Mouse (Mus musculus): Measurements from ENCODE around the gene F7. TPM values are rescaled to one million over a fixed set of nuclear protein-coding genes. Genes with fewer than 3 reads are reported as not detected.
A peak's percentile ranks its signal among the peaks of the same experiment; 100 is the strongest.

The F7 gene
- polyA plus RNA-seq (2015; fragmentation: Nextera tagmentation; extraction: Ambion mirVana) = 10.9 and 11.0 TPM in 2 replicates

- Histone ChIP-seq H3K9me3 (replicated peaks; ENCODE audit: control insufficient read depth, low read length) (no peaks in the 10 kb centered on the region), H3K27me3 (ENCODE audit: control insufficient read depth, insufficient read depth, low read depth, low read length) (no peaks in the 10 kb centered on the region), H3K4me1 (ENCODE audit: control insufficient read depth, low read depth, low read length) (no peaks in the 10 kb centered on the region; the same call in 1 of the 2 replicates), H3K27ac (ENCODE audit: low read length) (no peak within 1 kb of the TSS), H3K9ac (ENCODE audit: low read depth, low read length) (no peak within 1 kb of the TSS), H3K4me3 (ENCODE audit: low read depth, low read length) (no peak within 1 kb of the TSS), H3K4me2 (ENCODE audit: low read depth, low read length) (no peak within 1 kb of the TSS), H3K36me3 (ENCODE audit: control insufficient read depth, insufficient read depth) (no peaks in the 10 kb centered on the region)
- WGBS (ENCODE audit: insufficient replicate concordance) = 48% methylated on average over 10 of the region's 10 CpGs
- peak; percentile 77 for ATAC-seq (ENCODE audit: low read depth)
Observed at GRCm38 (mm10) chr8:13025487-13026224, at the start of gene F7. F7 (plus strand) TSS chr8:13026034.

- no peak overlapping the region for H3K27ac ChIP-seq (ENCODE audit: low read length)
- no peak overlapping the region for H3K4me2 ChIP-seq (ENCODE audit: low read depth, low read length)
- H3K27me3 ChIP-seq (ENCODE audit: control insufficient read depth, insufficient read depth, low read depth, low read length) = no peaks in the 10 kb centered on the region
- no peaks in the 10 kb centered on the region for H3K36me3 ChIP-seq (ENCODE audit: control insufficient read depth, insufficient read depth)
- H3K9me3 ChIP-seq (replicated peaks; ENCODE audit: control insufficient read depth, low read length) = no peaks in the 10 kb centered on the region
- no peaks in the 10 kb centered on the region for H3K4me1 ChIP-seq (ENCODE audit: control insufficient read depth, low read depth, low read length)
- H3K9ac ChIP-seq (ENCODE audit: low read depth, low read length) = no peak overlapping the region
- WGBS (ENCODE audit: insufficient replicate concordance) = 37% methylated on average over 11 of the region's 11 CpGs
- no peak for ATAC-seq (ENCODE audit: low read depth)
- H3K4me3 ChIP-seq (ENCODE audit: low read depth, low read length) = no peak overlapping the region
Observed at GRCm38 (mm10) chr8:12976290-12976689, 49.5 kb upstream of the F7 start.

GRCm38 (mm10) chr8:12976723-12977122 is 49.1 kb upstream of the F7 start:
- no peak overlapping the region for H3K4me3 ChIP-seq (ENCODE audit: low read depth, low read length)
- H3K27me3 ChIP-seq (ENCODE audit: control insufficient read depth, insufficient read depth, low read depth, low read length) = no peaks in the 10 kb centered on the region
- no peaks in the 10 kb centered on the region for H3K4me1 ChIP-seq (ENCODE audit: control insufficient read depth, low read depth, low read length)
- H3K4me2 ChIP-seq (ENCODE audit: low read depth, low read length) = no peak overlapping the region
- H3K9me3 ChIP-seq (replicated peaks; ENCODE audit: control insufficient read depth, low read length) = no peaks in the 10 kb centered on the region
- ATAC-seq (ENCODE audit: low read depth) = no peak
- WGBS (ENCODE audit: insufficient replicate concordance) = 22% methylated on average over 5 of the region's 5 CpGs
- no peaks in the 10 kb centered on the region for H3K36me3 ChIP-seq (ENCODE audit: control insufficient read depth, insufficient read depth)
- H3K9ac ChIP-seq (ENCODE audit: low read depth, low read length) = no peak overlapping the region
- H3K27ac ChIP-seq (ENCODE audit: low read length) = no peak overlapping the region

GRCm38 (mm10) chr8:12977325-12977724 is 48.5 kb upstream of the F7 start:
- Histone ChIP-seq H3K4me3 (ENCODE audit: low read depth, low read length) (no peak overlapping the region), H3K9ac (ENCODE audit: low read depth, low read length) (no peak overlapping the region), H3K27ac (ENCODE audit: low read length) (no peak overlapping the region), H3K36me3 (ENCODE audit: control insufficient read depth, insufficient read depth) (no peaks in the 10 kb centered on the region), H3K27me3 (ENCODE audit: control insufficient read depth, insufficient read depth, low read depth, low read length) (no peaks in the 10 kb centered on the region), H3K9me3 (replicated peaks; ENCODE audit: control insufficient read depth, low read length) (no peaks in the 10 kb centered on the region), H3K4me1 (ENCODE audit: control insufficient read depth, low read depth, low read length) (no peaks in the 10 kb centered on the region), H3K4me2 (ENCODE audit: low read depth, low read length) (no peak overlapping the region)
- WGBS (ENCODE audit: insufficient replicate concordance) = 23% methylated on average over 12 of the region's 12 CpGs
- ATAC-seq (ENCODE audit: low read depth) = no peak

DNA sequence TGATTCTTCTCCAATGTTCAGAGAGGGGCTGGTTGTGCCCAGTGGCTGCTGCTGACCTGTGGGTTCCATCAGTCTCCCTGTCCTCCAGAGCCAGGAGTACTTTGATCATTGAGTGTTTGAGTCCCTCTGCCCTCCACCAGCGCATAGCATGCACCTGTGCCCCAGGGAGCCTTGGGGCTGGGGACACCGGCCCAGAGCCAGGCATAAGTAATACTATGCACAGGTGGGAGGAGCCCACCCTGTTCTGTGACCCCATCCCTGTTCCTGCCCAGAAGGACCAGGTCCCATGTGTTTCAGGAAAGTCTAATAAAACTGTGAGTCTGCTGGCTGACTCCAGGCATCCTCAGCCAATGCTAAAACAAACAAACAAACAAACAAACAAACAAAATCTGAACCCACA is 47.5 kb upstream of the F7 start:
- Histone ChIP-seq H3K4me2 (ENCODE audit: low read depth, low read length) (no peak overlapping the region), H3K36me3 (ENCODE audit: control insufficient read depth, insufficient read depth) (no peaks in the 10 kb centered on the region), H3K4me3 (ENCODE audit: low read depth, low read length) (no peak overlapping the region), H3K4me1 (ENCODE audit: control insufficient read depth, low read depth, low read length) (no peaks in the 10 kb centered on the region), H3K9ac (ENCODE audit: low read depth, low read length) (no peak overlapping the region), H3K27me3 (ENCODE audit: control insufficient read depth, insufficient read depth, low read depth, low read length) (no peaks in the 10 kb centered on the region), H3K9me3 (replicated peaks; ENCODE audit: control insufficient read depth, low read length) (no peaks in the 10 kb centered on the region), H3K27ac (ENCODE audit: low read length) (no peak overlapping the region)
- 49% methylated on average over 2 of the region's 2 CpGs for WGBS (ENCODE audit: insufficient replicate concordance)
- ATAC-seq (ENCODE audit: low read depth) = no peak

DNA sequence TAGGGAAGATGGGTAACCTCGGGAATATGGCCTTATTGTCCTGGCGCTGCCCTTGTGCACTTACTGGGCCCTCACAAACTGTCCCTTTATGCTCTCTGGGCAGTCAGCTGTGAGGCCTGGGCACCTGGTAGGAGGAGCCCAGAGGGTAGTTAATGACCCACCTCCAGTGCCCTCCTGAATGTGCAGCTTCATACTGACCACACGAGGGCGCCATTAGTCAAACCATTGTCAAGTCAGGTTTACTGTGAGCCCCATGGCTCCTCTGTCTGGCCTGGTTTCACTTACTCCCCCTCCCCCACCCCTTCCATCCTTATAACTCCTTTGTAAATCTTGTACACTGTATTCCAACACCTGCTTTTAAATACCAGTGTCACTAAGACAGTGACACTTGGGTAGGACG is 47.1 kb upstream of the F7 start:
- no peak; the same call in 1 of the 2 replicates for ATAC-seq (ENCODE audit: low read depth)
- Histone ChIP-seq H3K4me3 (ENCODE audit: low read depth, low read length) (no peak overlapping the region), H3K9me3 (replicated peaks; ENCODE audit: control insufficient read depth, low read length) (no peaks in the 10 kb centered on the region), H3K4me1 (ENCODE audit: control insufficient read depth, low read depth, low read length) (no peaks in the 10 kb centered on the region), H3K4me2 (ENCODE audit: low read depth, low read length) (no peak overlapping the region), H3K36me3 (ENCODE audit: control insufficient read depth, insufficient read depth) (no peaks in the 10 kb centered on the region), H3K27me3 (ENCODE audit: control insufficient read depth, insufficient read depth, low read depth, low read length) (no peaks in the 10 kb centered on the region), H3K27ac (ENCODE audit: low read length) (no peak overlapping the region), H3K9ac (ENCODE audit: low read depth, low read length) (no peak overlapping the region)
- WGBS (ENCODE audit: insufficient replicate concordance) = 17% methylated on average over 5 of the region's 5 CpGs

GRCm38 (mm10) chr8:12983681-12984467 is 42.0 kb upstream of the F7 start:
- H3K36me3 ChIP-seq (ENCODE audit: control insufficient read depth, insufficient read depth) = no peaks in the 10 kb centered on the region
- WGBS (ENCODE audit: insufficient replicate concordance) = 59% methylated on average over 18 of the region's 18 CpGs
- ATAC-seq (ENCODE audit: low read depth) = no peak
- H3K4me3 ChIP-seq (ENCODE audit: low read depth, low read length) = no peak overlapping the region
- no peaks in the 10 kb centered on the region for H3K27me3 ChIP-seq (ENCODE audit: control insufficient read depth, insufficient read depth, low read depth, low read length)
- no peaks in the 10 kb centered on the region for H3K9me3 ChIP-seq (replicated peaks; ENCODE audit: control insufficient read depth, low read length)
- no peak overlapping the region for H3K27ac ChIP-seq (ENCODE audit: low read length)
- H3K4me1 ChIP-seq (ENCODE audit: control insufficient read depth, low read depth, low read length) = no peaks in the 10 kb centered on the region
- H3K9ac ChIP-seq (ENCODE audit: low read depth, low read length) = no peak overlapping the region
- H3K4me2 ChIP-seq (ENCODE audit: low read depth, low read length) = no peak overlapping the region

- H3K4me2 ChIP-seq (ENCODE audit: low read depth, low read length) = no peak overlapping the region
- H3K27me3 ChIP-seq (ENCODE audit: control insufficient read depth, insufficient read depth, low read depth, low read length) = no peaks in the 10 kb centered on the region
- no peaks in the 10 kb centered on the region for H3K36me3 ChIP-seq (ENCODE audit: control insufficient read depth, insufficient read depth)
- H3K4me3 ChIP-seq (ENCODE audit: low read depth, low read length) = no peak overlapping the region
- H3K27ac ChIP-seq (ENCODE audit: low read length) = no peak overlapping the region
- H3K9ac ChIP-seq (ENCODE audit: low read depth, low read length) = no peak overlapping the region
- H3K9me3 ChIP-seq (replicated peaks; ENCODE audit: control insufficient read depth, low read length) = no peaks in the 10 kb centered on the region
- H3K4me1 ChIP-seq (ENCODE audit: control insufficient read depth, low read depth, low read length) = no peaks in the 10 kb centered on the region
- no peak for ATAC-seq (ENCODE audit: low read depth)
- 73% methylated on average over 17 of the region's 17 CpGs for WGBS (ENCODE audit: insufficient replicate concordance)
Observed at GRCm38 (mm10) chr8:12984601-12985243, 41.1 kb upstream of the F7 start.

GRCm38 (mm10) chr8:12985259-12985658 is 40.6 kb upstream of the F7 start:
- H3K9ac ChIP-seq (ENCODE audit: low read depth, low read length) = no peak overlapping the region
- H3K9me3 ChIP-seq (replicated peaks; ENCODE audit: control insufficient read depth, low read length) = no peaks in the 10 kb centered on the region
- 73% methylated on average over 13 of the region's 13 CpGs for WGBS (ENCODE audit: insufficient replicate concordance)
- no peak for ATAC-seq (ENCODE audit: low read depth)
- H3K36me3 ChIP-seq (ENCODE audit: control insufficient read depth, insufficient read depth) = no peaks in the 10 kb centered on the region
- H3K27me3 ChIP-seq (ENCODE audit: control insufficient read depth, insufficient read depth, low read depth, low read length) = no peaks in the 10 kb centered on the region
- H3K4me1 ChIP-seq (ENCODE audit: control insufficient read depth, low read depth, low read length) = no peaks in the 10 kb centered on the region
- H3K4me3 ChIP-seq (ENCODE audit: low read depth, low read length) = no peak overlapping the region
- H3K27ac ChIP-seq (ENCODE audit: low read length) = no peak overlapping the region
- no peak overlapping the region for H3K4me2 ChIP-seq (ENCODE audit: low read depth, low read length)
